Mouse (Mus musculus): ENCODE measurements around the gene Rras. TPM values are rescaled to one million over a fixed set of nuclear protein-coding genes. Genes with fewer than 3 reads are reported as not detected.
A peak's percentile ranks its signal among the peaks of the same experiment; 100 is the strongest.

Gene Rras
- polyA plus RNA-seq, 1 experiment from 2014 or later, result 23.3 TPM

DNA sequence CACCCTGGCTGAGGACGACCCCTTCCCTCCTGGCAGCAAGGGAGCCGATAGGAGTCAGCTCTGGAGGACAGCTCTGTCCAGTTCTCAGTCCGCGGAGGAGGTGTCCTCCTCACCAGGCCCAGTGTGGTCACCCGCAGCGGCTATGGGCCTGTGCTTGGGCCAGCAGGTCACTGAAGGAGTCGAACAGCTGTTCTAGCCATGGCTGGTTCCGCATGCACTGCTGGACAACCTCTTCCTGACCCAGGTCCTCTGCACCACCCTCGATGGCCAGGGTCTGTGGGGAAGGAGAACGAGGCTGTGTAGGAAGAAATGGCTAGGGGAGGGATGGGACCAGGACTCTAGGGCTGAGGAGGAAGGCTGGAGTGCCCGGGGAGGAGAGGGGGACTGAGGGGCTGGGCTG lies 10.6 kb downstream of the Rras start:
- H3K36me3 ChIP-seq, result peaks cover 69% of the 10 kb centered on the region
- no peaks in the 10 kb centered on the region for H3K9me3 ChIP-seq
- peak overlapping the region; percentile 2; the same call in 1 of the 2 replicates for H3K4me3 ChIP-seq
- no peaks in the 10 kb centered on the region for H3K27me3 ChIP-seq
- H3K4me1 ChIP-seq, result peaks cover 3% of the 10 kb centered on the region; the same call in 1 of the 2 replicates
- no peak overlapping the region for H3K27ac ChIP-seq
- no peak overlapping the region for H3K4me2 ChIP-seq
- no peak for ATAC-seq (ENCODE audit: insufficient number of reproducible peaks, insufficient read depth, low FRiP score, low TSS enrichment, low read depth)
- 93% methylated on average over 11 of the region's 11 CpGs for WGBS
- no peak overlapping the region for H3K9ac ChIP-seq

DNA sequence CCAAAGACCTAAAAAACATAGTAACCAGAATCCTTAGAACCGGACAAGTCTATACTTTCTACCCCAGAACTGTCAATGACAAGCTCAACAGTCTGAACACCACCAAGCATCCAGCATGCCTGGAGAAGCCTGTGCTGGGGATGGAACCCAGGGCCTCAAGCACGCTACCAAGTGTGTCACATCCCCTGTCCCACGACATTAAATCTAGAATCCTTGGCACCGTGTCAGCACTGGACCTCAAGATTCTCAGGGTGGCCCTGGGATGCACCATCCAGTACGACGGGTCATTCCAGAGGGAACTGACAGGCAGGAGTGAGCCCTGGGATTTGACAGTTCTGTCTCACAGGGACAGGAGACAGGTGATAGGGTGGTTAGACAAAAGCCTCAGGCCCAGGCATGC lies 12.2 kb downstream of the Rras start:
- no peak for ATAC-seq (ENCODE audit: insufficient number of reproducible peaks, insufficient read depth, low FRiP score, low TSS enrichment, low read depth)
- Histone ChIP-seq H3K27ac (no peak overlapping the region), H3K9ac (no peak overlapping the region), H3K4me3 (no peak overlapping the region), H3K27me3 (no peaks in the 10 kb centered on the region), H3K4me2 (no peak overlapping the region), H3K36me3 (peaks cover 85% of the 10 kb centered on the region), H3K4me1 (peaks cover under 1% of the 10 kb centered on the region; the same call in 1 of the 2 replicates), H3K9me3 (no peaks in the 10 kb centered on the region)
- WGBS, result 91% methylated on average over 6 of the region's 6 CpGs

DNA sequence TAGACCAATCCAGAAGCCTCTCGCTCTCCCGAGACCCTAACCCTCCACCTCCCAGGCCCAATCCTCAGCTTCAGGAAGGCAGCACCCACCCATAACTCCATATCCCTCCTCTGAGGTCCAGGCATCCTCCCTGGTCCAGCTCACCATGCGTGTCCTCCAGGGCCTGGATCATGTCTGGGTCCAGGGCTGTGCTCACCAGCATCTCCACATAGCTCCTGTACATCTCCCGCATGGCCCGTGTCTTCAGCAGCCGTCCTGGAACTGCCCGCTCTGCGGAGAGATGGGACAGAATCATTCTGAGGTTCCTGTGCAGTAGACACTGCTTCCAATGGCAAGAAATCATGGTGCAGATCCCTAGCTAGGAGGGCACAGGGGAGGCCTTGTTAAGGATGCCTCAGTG lies 13.1 kb downstream of the Rras start:
- no peak overlapping the region for H3K27ac ChIP-seq
- H3K4me2 ChIP-seq, result no peak overlapping the region
- no peaks in the 10 kb centered on the region for H3K9me3 ChIP-seq
- H3K36me3 ChIP-seq, result peaks cover 94% of the 10 kb centered on the region
- H3K9ac ChIP-seq, result no peak overlapping the region
- no peaks in the 10 kb centered on the region for H3K27me3 ChIP-seq
- H3K4me3 ChIP-seq, result no peak overlapping the region
- no peak for ATAC-seq (ENCODE audit: insufficient number of reproducible peaks, insufficient read depth, low FRiP score, low TSS enrichment, low read depth)
- no peaks in the 10 kb centered on the region; the same call in 1 of the 2 replicates for H3K4me1 ChIP-seq
- 96% methylated on average over 8 of the region's 8 CpGs for WGBS

DNA sequence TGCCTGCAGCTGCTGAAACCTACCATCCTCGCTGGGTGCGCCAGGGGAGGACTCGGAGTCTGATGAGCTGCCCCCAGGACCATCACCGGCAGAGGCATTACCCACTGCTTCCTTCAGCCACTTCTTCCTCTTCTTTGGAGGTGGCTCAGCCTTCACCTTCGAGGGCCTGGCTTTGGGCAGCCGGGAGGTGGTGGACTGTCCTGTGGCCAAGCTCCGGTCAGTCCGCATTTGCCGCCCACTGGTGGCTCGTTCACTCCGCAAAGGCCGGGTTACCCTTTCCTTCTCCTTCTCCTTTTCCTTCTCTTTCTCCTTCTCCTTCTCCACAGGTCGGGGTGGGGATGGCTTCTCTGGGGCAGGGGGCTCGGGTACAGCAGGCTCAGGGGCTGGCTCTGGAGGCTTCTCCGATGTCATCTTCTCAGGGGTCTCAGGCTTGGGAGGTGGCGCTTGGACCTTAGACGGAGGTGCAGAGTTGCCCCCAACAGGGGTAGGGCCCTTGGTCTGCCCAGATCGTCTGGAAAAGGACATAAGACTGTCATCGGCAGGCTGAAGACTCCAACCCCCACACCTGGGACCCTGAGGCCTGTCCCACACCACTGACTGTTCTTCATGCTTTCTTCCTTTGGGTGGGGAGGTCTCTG lies 16.1 kb downstream of the Rras start:
- H3K4me2 ChIP-seq, result no peak overlapping the region
- ATAC-seq (ENCODE audit: insufficient number of reproducible peaks, insufficient read depth, low FRiP score, low TSS enrichment, low read depth), result no peak
- peaks cover 99% of the 10 kb centered on the region for H3K36me3 ChIP-seq
- H3K4me1 ChIP-seq, result no peaks in the 10 kb centered on the region
- no peak overlapping the region for H3K4me3 ChIP-seq
- no peaks in the 10 kb centered on the region for H3K27me3 ChIP-seq
- H3K9ac ChIP-seq, result no peak overlapping the region
- no peaks in the 10 kb centered on the region for H3K9me3 ChIP-seq
- H3K27ac ChIP-seq, result no peak overlapping the region
- 92% methylated on average over 19 of the region's 19 CpGs for WGBS

DNA sequence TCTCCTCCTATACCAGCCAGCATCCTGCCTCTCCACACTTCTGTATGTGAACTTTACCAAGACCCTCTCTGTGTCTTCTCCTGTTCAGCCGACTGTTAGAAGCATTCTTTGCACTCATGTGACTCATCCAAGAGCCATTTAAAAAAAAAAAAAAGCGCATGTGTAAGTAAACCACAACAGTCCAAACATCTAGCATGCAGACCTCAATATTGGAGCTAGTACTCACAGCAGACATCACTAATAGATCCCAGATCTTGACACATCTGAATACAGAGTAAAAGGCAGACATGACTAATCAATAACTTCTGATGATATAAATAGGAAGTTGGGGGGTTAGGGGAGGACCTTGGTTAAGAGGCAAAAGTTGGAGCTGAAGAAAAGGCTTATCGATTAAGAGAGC lies 17.9 kb downstream of the Rras start:
- Histone ChIP-seq H3K36me3 (peaks cover 99% of the 10 kb centered on the region), H3K9ac (no peak overlapping the region), H3K9me3 (no peaks in the 10 kb centered on the region), H3K27ac (no peak overlapping the region), H3K4me2 (no peak overlapping the region), H3K4me3 (no peak overlapping the region), H3K4me1 (no peaks in the 10 kb centered on the region), H3K27me3 (no peaks in the 10 kb centered on the region)
- ATAC-seq (ENCODE audit: insufficient number of reproducible peaks, insufficient read depth, low FRiP score, low TSS enrichment, low read depth), result no peak
- WGBS, result 75% methylated on average over 3 of the region's 3 CpGs

DNA sequence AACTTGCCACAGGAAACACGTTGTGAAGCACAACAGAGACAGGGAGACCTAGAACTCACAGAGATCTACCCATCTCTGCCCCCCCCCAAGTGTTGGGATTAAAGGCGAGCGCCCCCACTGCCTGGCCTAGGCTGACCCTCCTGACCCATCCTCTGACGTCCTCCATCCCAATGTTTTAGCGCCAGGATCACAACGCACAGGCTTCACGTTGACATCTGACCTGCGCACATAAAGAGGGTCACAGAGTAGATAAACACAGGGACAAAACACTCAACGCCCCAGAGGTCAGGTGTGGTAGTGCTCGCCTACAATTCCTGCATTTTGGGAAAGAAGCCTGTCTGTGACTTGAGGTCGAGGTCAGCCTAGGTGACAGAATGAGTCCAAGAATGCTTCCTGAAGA lies 18.9 kb downstream of the Rras start:
- WGBS, result 86% methylated on average over 11 of the region's 11 CpGs
- Histone ChIP-seq H3K9ac (no peak overlapping the region), H3K27me3 (no peaks in the 10 kb centered on the region), H3K9me3 (no peaks in the 10 kb centered on the region), H3K27ac (no peak overlapping the region), H3K4me2 (no peak overlapping the region), H3K4me3 (no peak overlapping the region), H3K36me3 (peaks cover 99% of the 10 kb centered on the region), H3K4me1 (no peaks in the 10 kb centered on the region)
- ATAC-seq (ENCODE audit: insufficient number of reproducible peaks, insufficient read depth, low FRiP score, low TSS enrichment, low read depth), result no peak

DNA sequence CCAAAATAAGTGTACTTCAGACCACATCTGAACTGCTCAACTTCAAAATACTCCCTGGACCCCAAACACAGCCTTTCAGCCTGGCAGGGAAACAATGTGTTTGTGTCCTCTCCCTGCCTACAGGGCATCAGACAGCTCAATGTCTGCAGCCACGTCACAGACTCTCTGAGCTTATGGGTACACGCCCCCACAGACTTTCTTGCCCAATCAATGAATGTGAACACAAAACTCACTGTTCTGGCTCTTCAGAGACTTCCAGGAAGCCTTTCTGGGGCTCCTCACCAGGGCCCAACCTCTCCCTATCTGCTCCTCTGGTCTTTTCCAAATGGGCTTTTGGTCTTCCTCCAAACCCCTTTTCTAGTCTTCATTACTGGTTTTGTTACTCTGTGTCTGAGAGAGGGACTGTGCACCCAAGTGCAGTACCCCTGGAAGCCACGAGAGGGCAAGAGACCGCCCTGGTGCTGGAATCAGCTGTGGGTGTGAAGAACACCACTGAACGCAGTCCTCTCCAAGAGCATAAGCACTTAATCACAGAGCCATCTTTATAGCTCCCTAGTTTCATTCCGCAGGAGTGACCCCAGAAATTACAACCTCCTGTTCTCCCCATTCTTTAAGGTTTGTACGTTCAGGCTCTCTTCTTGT lies 20.1 kb downstream of the Rras start:
- Histone ChIP-seq H3K36me3 (peaks cover 99% of the 10 kb centered on the region), H3K4me1 (no peaks in the 10 kb centered on the region), H3K9ac (no peak overlapping the region), H3K27ac (no peak overlapping the region), H3K4me3 (no peak overlapping the region), H3K9me3 (no peaks in the 10 kb centered on the region), H3K27me3 (no peaks in the 10 kb centered on the region), H3K4me2 (no peak overlapping the region)
- WGBS, result 73% methylated on average over 7 of the region's 7 CpGs
- no peak for ATAC-seq (ENCODE audit: insufficient number of reproducible peaks, insufficient read depth, low FRiP score, low TSS enrichment, low read depth)

DNA sequence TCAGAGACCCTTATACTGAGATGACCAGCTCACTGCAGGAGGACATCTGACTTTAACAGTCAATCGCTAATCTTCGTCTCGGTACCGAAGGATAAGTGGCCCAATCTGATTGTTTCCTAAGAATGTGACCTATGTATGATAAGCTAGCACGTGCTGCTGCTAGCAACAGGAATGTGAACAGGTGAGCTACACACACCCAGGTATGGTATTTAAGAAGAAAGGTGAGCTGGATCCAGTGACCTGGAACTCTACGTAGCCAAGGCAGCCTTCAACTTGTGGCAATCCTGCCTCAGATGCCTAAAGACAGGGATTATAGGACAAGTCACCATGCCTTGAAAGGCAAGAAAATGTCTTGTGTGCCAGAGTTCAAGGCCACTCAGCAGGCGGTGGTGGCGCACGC lies 20.6 kb downstream of the Rras start:
- no peak overlapping the region for H3K9ac ChIP-seq
- H3K4me1 ChIP-seq, result no peaks in the 10 kb centered on the region
- WGBS, result 93% methylated on average over 9 of the region's 9 CpGs
- H3K27me3 ChIP-seq, result no peaks in the 10 kb centered on the region
- H3K4me3 ChIP-seq, result no peak overlapping the region
- no peak for ATAC-seq (ENCODE audit: insufficient number of reproducible peaks, insufficient read depth, low FRiP score, low TSS enrichment, low read depth)
- H3K4me2 ChIP-seq, result no peak overlapping the region
- H3K9me3 ChIP-seq, result no peaks in the 10 kb centered on the region
- no peak overlapping the region for H3K27ac ChIP-seq
- peaks cover 99% of the 10 kb centered on the region for H3K36me3 ChIP-seq

DNA sequence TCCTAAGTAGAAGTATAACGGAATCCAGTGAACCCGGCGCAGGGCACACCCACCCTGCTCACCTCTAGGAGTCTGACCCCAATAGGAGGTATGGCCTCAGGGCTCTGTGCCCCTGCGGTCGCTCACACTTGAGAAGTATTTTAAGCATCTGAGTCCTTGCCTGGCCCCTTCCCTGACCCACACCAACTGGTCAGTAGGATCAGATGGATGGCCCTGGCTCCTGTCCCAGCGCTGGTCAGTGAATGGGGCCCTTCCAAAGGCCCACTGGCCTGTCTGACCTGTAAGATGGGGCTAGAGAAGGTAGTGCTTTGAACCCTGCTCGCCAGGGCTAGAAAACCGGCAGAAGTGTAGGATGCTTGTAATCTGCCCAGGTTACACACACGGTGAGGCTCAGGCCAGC lies 23.1 kb downstream of the Rras start:
- no peak for ATAC-seq (ENCODE audit: insufficient number of reproducible peaks, insufficient read depth, low FRiP score, low TSS enrichment, low read depth)
- no peak overlapping the region for H3K4me2 ChIP-seq
- no peak overlapping the region for H3K27ac ChIP-seq
- H3K27me3 ChIP-seq, result no peaks in the 10 kb centered on the region
- 87% methylated on average over 9 of the region's 9 CpGs for WGBS
- H3K9me3 ChIP-seq, result no peaks in the 10 kb centered on the region
- H3K4me3 ChIP-seq, result no peak overlapping the region
- H3K4me1 ChIP-seq, result no peaks in the 10 kb centered on the region
- H3K36me3 ChIP-seq, result peaks cover 99% of the 10 kb centered on the region
- H3K9ac ChIP-seq, result no peak overlapping the region

DNA sequence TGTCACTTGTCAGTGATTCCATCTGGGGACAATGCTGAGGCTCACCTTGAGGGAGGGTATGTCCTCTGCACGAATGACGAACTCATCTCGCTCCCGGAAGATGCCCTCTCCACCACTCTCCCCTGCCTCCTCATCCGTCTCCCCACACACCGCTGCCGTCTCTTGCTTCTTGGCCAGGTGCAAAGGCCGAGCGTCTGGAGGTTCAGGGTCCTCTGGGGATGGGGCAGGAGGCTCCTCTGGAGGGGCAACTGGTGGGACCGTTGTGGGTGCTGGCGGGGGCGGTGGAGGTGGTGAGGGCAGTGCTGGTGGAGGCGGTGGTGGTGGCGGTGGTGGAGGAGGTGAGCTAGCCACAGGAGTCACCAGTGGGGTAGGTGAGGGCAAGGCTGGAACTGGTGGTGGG lies 25.5 kb downstream of the Rras start:
- no peak overlapping the region for H3K4me2 ChIP-seq
- H3K9ac ChIP-seq, result no peak overlapping the region
- H3K4me3 ChIP-seq, result no peak overlapping the region
- H3K4me1 ChIP-seq, result 0 out of 2 replicates have a peak, but pooled peaks cover 6% of the 10 kb centered on the region
- no peaks in the 10 kb centered on the region for H3K9me3 ChIP-seq
- 96% methylated on average over 14 of the region's 14 CpGs for WGBS
- peaks cover 99% of the 10 kb centered on the region for H3K36me3 ChIP-seq
- no peak for ATAC-seq (ENCODE audit: insufficient number of reproducible peaks, insufficient read depth, low FRiP score, low TSS enrichment, low read depth)
- no peaks in the 10 kb centered on the region for H3K27me3 ChIP-seq
- no peak overlapping the region for H3K27ac ChIP-seq

DNA sequence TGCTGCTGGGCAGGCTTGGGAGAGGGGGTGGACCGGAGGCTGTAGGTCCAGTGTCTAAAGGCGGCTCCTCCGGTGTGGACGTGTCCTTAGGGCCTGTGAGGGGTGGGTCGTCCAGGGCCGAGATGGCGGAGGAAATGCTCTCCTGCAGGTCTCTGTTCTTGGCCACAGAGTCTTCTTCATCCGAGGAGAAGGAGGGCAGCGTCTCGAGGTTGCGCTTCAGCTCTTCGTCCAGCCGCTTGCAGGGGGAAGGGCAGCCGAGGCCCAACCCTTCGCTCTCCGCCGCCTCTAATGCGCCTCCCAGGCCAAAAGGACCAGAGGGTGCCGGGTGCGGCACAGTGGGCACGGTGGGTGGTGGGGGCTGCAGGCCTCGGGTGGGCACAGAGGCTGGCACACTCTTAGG lies 28.0 kb downstream of the Rras start:
- H3K4me1 ChIP-seq, result peaks cover 16% of the 10 kb centered on the region; the same call in 1 of the 2 replicates
- no peaks in the 10 kb centered on the region for H3K9me3 ChIP-seq
- no peak for ATAC-seq (ENCODE audit: insufficient number of reproducible peaks, insufficient read depth, low FRiP score, low TSS enrichment, low read depth)
- no peak overlapping the region for H3K4me3 ChIP-seq
- H3K27ac ChIP-seq, result no peak overlapping the region
- peaks cover 100% of the 10 kb centered on the region for H3K36me3 ChIP-seq
- H3K4me2 ChIP-seq, result no peak overlapping the region
- 95% methylated on average over 22 of the region's 22 CpGs for whole genome bisulfite sequencing
- H3K9ac ChIP-seq, result no peak overlapping the region
- H3K27me3 ChIP-seq, result no peaks in the 10 kb centered on the region

DNA sequence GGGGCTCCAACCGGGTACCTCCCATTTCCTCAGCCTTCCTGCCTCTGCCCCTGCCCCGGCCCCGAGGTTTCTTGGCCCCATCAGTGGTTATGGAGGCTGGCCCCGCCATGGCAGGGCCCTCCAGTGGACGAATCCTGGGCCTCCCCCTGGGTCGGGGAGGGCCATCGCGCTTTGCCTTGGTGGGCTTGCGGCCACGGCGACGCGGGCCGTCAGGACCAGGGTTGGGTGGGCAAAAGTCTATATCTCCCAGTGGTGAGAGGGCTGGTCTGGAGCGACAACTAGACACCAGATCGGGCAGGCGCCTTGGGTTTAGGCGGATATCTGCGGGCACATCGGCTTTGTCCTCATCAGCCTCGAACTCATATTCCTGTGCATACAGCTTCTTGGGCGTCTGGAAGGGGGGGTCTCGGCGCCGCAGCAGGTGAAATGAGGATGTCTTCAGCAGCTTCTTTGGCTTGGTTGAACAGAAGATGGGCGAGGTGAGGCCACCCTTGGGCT lies 29.1 kb downstream of the Rras start:
- Histone ChIP-seq H3K9ac (0 out of 2 replicates have a peak overlapping the region, but pooled peaks have one; percentile 40), H3K27me3 (no peaks in the 10 kb centered on the region), H3K27ac (no peak overlapping the region), H3K4me2 (no peak overlapping the region), H3K4me1 (peaks cover 28% of the 10 kb centered on the region), H3K4me3 (no peak overlapping the region), H3K9me3 (no peaks in the 10 kb centered on the region), H3K36me3 (peaks cover 92% of the 10 kb centered on the region)
- no peak for ATAC-seq (ENCODE audit: insufficient number of reproducible peaks, insufficient read depth, low FRiP score, low TSS enrichment, low read depth)
- 92% methylated on average over 26 of the region's 26 CpGs for WGBS
